Mouse (Mus musculus) cortical plate, adult 2 months (tissue): ENCODE data around the gene Adh1.

Source experiments
- CTCF ChIP-seq: fragments of 200-500 bp; IDR thresholded peaks from 2 replicates; pipeline ENCODE4 v1.5.1; 2011; ENCODE audit warnings: mild to moderate bottlenecking, control low read depth, low read length; ENCODE audit not compliant: insufficient read depth; ENCODE audit errors: extremely low read depth
- POLR2A ChIP-seq: fragments of 200-500 bp; IDR thresholded peaks from 2 replicates; pipeline ENCODE4 v1.6.1; 2011; ENCODE audit warnings: mild to moderate bottlenecking, low read length, control low read depth; ENCODE audit not compliant: insufficient read depth; ENCODE audit errors: extremely low read depth

DNA sequence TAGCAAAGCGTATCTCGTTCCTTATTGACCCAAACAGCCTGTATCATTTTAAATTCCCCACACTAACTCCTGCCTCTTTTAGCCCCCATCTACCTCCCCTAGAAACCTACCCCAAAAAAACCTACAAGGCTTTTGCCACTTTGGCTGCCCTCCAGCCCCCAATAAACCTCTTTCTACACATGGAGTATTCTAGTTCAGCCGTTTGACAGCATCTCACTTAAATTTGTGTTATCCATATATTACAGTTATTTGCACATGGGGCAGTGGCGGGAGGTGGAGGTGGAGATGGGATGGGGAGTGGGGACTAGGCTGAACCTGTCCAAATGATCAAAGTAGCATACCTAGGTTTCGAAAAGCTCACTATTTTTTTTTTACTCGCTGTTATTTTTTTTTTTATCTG lies 64.7 kb downstream of the Adh1 start:
- TF ChIP-seq CTCF = no peak
- TF ChIP-seq POLR2A = no peak
